9 mouse cellular contexts compared by ENCODE assay signal in the genomic region with DNA sequence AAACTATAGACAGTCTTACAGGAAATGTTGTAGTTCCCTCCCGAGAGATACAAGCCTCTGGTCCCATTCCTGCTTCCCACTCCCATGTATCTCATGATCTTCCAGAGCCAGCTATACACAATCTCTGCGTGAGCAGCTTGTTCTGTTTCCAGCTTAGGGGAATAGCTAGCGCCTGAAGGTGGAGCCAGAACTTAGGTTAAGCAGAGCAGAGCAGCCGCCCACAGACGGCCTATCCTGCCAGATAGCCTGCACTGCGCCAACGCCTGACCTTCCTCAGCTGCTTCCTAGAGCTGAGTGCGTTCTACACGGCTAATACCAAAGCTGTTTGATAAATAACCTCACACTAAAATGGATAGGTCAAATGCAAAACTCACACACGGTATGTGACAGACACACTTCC. TPM values are rescaled to one million over a fixed set of nuclear protein-coding genes. Genes with fewer than 3 reads are reported as not detected.
A peak's percentile ranks its signal among the peaks of the same experiment; 100 is the strongest.
DNase-seq lines count a peak whose midpoint lies in the region; ATAC-seq and TF ChIP-seq lines count a peak whose summit lies in the region.
"Had no signal": no experiment of that assay in that cellular context is flagged by ENCODE, and none has a peak within 500 bp of the region (broad histone marks: within the 10 kb centered on the region; RNA-seq: fewer than 3 reads in every experiment).

No protein-coding gene starts in this region.

- no peak overlapping the region for H3K9ac ChIP-seq in kidney, postnatal 0 days (ENCODE audit: low read depth, low read length)
- H3K9ac ChIP-seq in kidney, embryonic 14.5 days (ENCODE audit: low read depth, low read length): no peak overlapping the region
- H3K9ac ChIP-seq in neural tube, embryonic 15.5 days (replicated peaks): no peak overlapping the region

- H3K4me3 ChIP-seq in kidney, postnatal 0 days (replicated peaks; ENCODE audit: low read depth, low read length): no peak overlapping the region
- no peak overlapping the region for H3K4me3 ChIP-seq in kidney, embryonic 14.5 days (ENCODE audit: low read length)
- H3K4me3 ChIP-seq in testis, adult 2 months (ENCODE audit: control insufficient read depth, low read depth, low read length): no peak overlapping the region
- no peak overlapping the region for H3K4me3 ChIP-seq in neural tube, embryonic 15.5 days (replicated peaks)

- peak; percentile 64 for DNase-seq in kidney, postnatal 0 days (ENCODE audit: low spot score)
- DNase-seq in R1 (ENCODE audit: low read depth, low spot score): peak; percentile 13
- DNase-seq in fibroblast of lung, adult 2 months (ENCODE audit: low read depth): peak; percentile 69
- peak; percentile 26 to 74 for DNase-seq in layer of hippocampus, adult 18-20 months (ENCODE audit: low spot score in 2 of 2)
- DNase-seq in spleen, adult 12 weeks (ENCODE audit: low spot score): no peak

- TF ChIP-seq POLR2A in testis, adult 2 months (IDR thresholded peaks at IDR 0.05; ENCODE audit: control insufficient read depth, low read depth, low read length): no peak

- peak; percentile 55 for TF ChIP-seq CTCF in kidney, postnatal 0 days (IDR thresholded peaks at IDR 0.05; ENCODE audit: low read depth)
- 0 out of 2 replicates have a peak, but pooled peaks have one; percentile 10 for TF ChIP-seq CTCF in testis, adult 2 months (IDR thresholded peaks at IDR 0.05; ENCODE audit: control insufficient read depth, insufficient read depth, insufficient replicate concordance, low read depth, low read length)

- H3K36me3 ChIP-seq in kidney, postnatal 0 days (ENCODE audit: insufficient read depth, low read length): peaks cover 7% of the 10 kb centered on the region
- no peaks in the 10 kb centered on the region; the same call in 1 of the 2 replicates for H3K36me3 ChIP-seq in kidney, embryonic 14.5 days (ENCODE audit: control insufficient read depth, insufficient read depth, low read length)
- H3K36me3 ChIP-seq in testis, adult 2 months (ENCODE audit: control insufficient read depth, insufficient read depth, low read length): no peaks in the 10 kb centered on the region; the same call in 1 of the 2 replicates
- no peaks in the 10 kb centered on the region; the same call in 1 of the 2 replicates for H3K36me3 ChIP-seq in neural tube, embryonic 15.5 days

- H3K27me3 ChIP-seq in kidney, postnatal 0 days (ENCODE audit: insufficient read depth, low read length): no peaks in the 10 kb centered on the region
- no peaks in the 10 kb centered on the region for H3K27me3 ChIP-seq in kidney, embryonic 14.5 days (ENCODE audit: control insufficient read depth, insufficient read depth, low read length)
- no peaks in the 10 kb centered on the region for H3K27me3 ChIP-seq in testis, adult 2 months (ENCODE audit: control insufficient read depth, insufficient read depth, low read length)
- no peaks in the 10 kb centered on the region for H3K27me3 ChIP-seq in neural tube, embryonic 15.5 days (replicated peaks)

- no peaks in the 10 kb centered on the region for H3K9me3 ChIP-seq in kidney, postnatal 0 days (replicated peaks; ENCODE audit: low read length)
- no peaks in the 10 kb centered on the region for H3K9me3 ChIP-seq in kidney, embryonic 14.5 days (ENCODE audit: control insufficient read depth, low read length)
- no peaks in the 10 kb centered on the region for H3K9me3 ChIP-seq in neural tube, embryonic 15.5 days (replicated peaks)
- H3K9me3 ChIP-seq: G1E had no signal

- ATAC-seq in kidney, postnatal 0 days (replicated peaks; ENCODE audit: low FRiP score, low read depth): no peak
- no peak for ATAC-seq in kidney, embryonic 14.5 days (ENCODE audit: low FRiP score, low TSS enrichment)
- no peak for ATAC-seq in neural tube, embryonic 15.5 days (ENCODE audit: low FRiP score)

- no peak overlapping the region for H3K27ac ChIP-seq in kidney, postnatal 0 days
- H3K27ac ChIP-seq in kidney, embryonic 14.5 days (ENCODE audit: low read depth, low read length): no peak overlapping the region
- H3K27ac ChIP-seq in testis, adult 2 months (ENCODE audit: control insufficient read depth, insufficient read depth, low read depth, low read length): no peak overlapping the region; the same call in 1 of the 2 replicates
- H3K27ac ChIP-seq in neural tube, embryonic 15.5 days (replicated peaks): no peak overlapping the region

- WGBS in kidney, postnatal 0 days: 61% methylated on average over 10 of the region's 10 CpGs
- WGBS in kidney, embryonic 14.5 days: 76% methylated on average over 10 of the region's 10 CpGs
- WGBS in neural tube, embryonic 15.5 days: 81% methylated on average over 10 of the region's 10 CpGs

- no peak overlapping the region for H3K4me2 ChIP-seq in kidney, postnatal 0 days (ENCODE audit: low read length)
- no peak overlapping the region for H3K4me2 ChIP-seq in kidney, embryonic 14.5 days (replicated peaks; ENCODE audit: low read depth, low read length)
- no peak overlapping the region for H3K4me2 ChIP-seq in neural tube, embryonic 15.5 days

- H3K4me1 ChIP-seq in kidney, postnatal 0 days (replicated peaks; ENCODE audit: insufficient read depth, low read length): no peaks in the 10 kb centered on the region
- H3K4me1 ChIP-seq in kidney, embryonic 14.5 days (ENCODE audit: control insufficient read depth, insufficient read depth, low read length): no peaks in the 10 kb centered on the region
- H3K4me1 ChIP-seq in testis, adult 2 months (ENCODE audit: control insufficient read depth, insufficient read depth, low read length): peaks cover 4% of the 10 kb centered on the region
- H3K4me1 ChIP-seq in neural tube, embryonic 15.5 days: no peaks in the 10 kb centered on the region

RNA-seq across cellular contexts. Expression of gene B3gntl1, which starts 23.1 kb away (rescaled TPM):
- 5.2 and 5.3 TPM in 2 replicates for polyA plus RNA-seq in kidney, postnatal 0 days (2015; fragmentation: Nextera tagmentation; extraction: Ambion mirVana)
- polyA plus RNA-seq in kidney, embryonic 14.5 days (2014; fragmentation: Nextera tagmentation; extraction: Ambion mirVana): 5.6 and 7.6 TPM in 2 replicates
- 1 to 10 TPM; 6.5 to 7.4 TPM for total RNA-seq in layer of hippocampus, adult 18-20 months (2021)
- 7.6 and 9.1 TPM in 2 replicates for polyA plus RNA-seq in testis, adult 2 months (2012; rRNA removed)
- 6.5 and 7.7 TPM in 2 replicates for polyA plus RNA-seq in neural tube, embryonic 15.5 days (2015; fragmentation: Nextera tagmentation; extraction: Ambion mirVana)

RNA-seq across cellular contexts. Expression of gene Metrnl, which starts 51.4 kb away (rescaled TPM):
- 29.3 and 35.4 TPM in 2 replicates for polyA plus RNA-seq in kidney, postnatal 0 days (2015; fragmentation: Nextera tagmentation; extraction: Ambion mirVana)
- polyA plus RNA-seq in kidney, embryonic 14.5 days (2014; fragmentation: Nextera tagmentation; extraction: Ambion mirVana): 15.6 and 18.3 TPM in 2 replicates
- 10 to 100 TPM; 11.0 to 12.5 TPM for total RNA-seq in layer of hippocampus, adult 18-20 months (2021)
- 3.0 and 4.5 TPM in 2 replicates for polyA plus RNA-seq in testis, adult 2 months (2012; rRNA removed)
- 23.4 and 24.9 TPM in 2 replicates for polyA plus RNA-seq in neural tube, embryonic 15.5 days (2015; fragmentation: Nextera tagmentation; extraction: Ambion mirVana)
- total RNA-seq: G1E had no signal
- polyA plus RNA-seq: G1E had no signal
